Mouse (Mus musculus) heart, adult 8-10 months (tissue): ENCODE data around the gene Ubqln1. TPM values are rescaled to one million over a fixed set of nuclear protein-coding genes. Genes with fewer than 3 reads are reported as not detected.
A peak's percentile ranks its signal among the peaks of the same experiment; 100 is the strongest.

ENCODE experiments used
- DNase-seq: peaks from one replicate; pipeline ENCODE4 v3.0.0; 2022; ENCODE audit warnings: low spot score
- total RNA-seq, 4 experiments: library from RNA; stranded (reverse); gene quantifications; 2 replicates each; pipeline ENCODE4 v1.2.4; 2022

The Ubqln1 gene
- total RNA-seq, 4 experiments from 2014 or later, result 46.8 to 51.6 (median 48.3) TPM

- no peak for DNase-seq
Observed at GRCm38 (mm10) chr13:58201343-58201742, 14.1 kb downstream of the Ubqln1 start.

GRCm38 (mm10) chr13:58197981-58198640, 17.3 kb downstream of the Ubqln1 start:
- no peak for DNase-seq

- DNase-seq, result no peak
Observed at GRCm38 (mm10) chr13:58197211-58197610, 18.2 kb downstream of the Ubqln1 start.

- DNase-seq, result no peak
Observed at GRCm38 (mm10) chr13:58194908-58195307, 20.5 kb downstream of the Ubqln1 start.

- DNase-seq, result no peak
Observed at GRCm38 (mm10) chr13:58193221-58193620, 22.2 kb downstream of the Ubqln1 start.

GRCm38 (mm10) chr13:58192146-58192545, 23.3 kb downstream of the Ubqln1 start:
- DNase-seq, result no peak

GRCm38 (mm10) chr13:58191516-58191915, 23.9 kb downstream of the Ubqln1 start:
- no peak for DNase-seq

- no peak for DNase-seq
Observed at GRCm38 (mm10) chr13:58189473-58189872, 26.0 kb downstream of the Ubqln1 start.

GRCm38 (mm10) chr13:58188412-58188811, 27.0 kb downstream of the Ubqln1 start:
- peak; percentile 71 for DNase-seq

GRCm38 (mm10) chr13:58187751-58188150, 27.7 kb downstream of the Ubqln1 start:
- DNase-seq, result no peak

GRCm38 (mm10) chr13:58186281-58186680, 29.2 kb downstream of the Ubqln1 start:
- no peak for DNase-seq

GRCm38 (mm10) chr13:58184111-58184510, 31.3 kb downstream of the Ubqln1 start:
- DNase-seq, result no peak

GRCm38 (mm10) chr13:58181607-58182551, 33.6 kb downstream of the Ubqln1 start:
- DNase-seq, result no peak

- DNase-seq, result peak; percentile 100
Observed at GRCm38 (mm10) chr13:58177511-58178208, 37.8 kb downstream of the Ubqln1 start.

GRCm38 (mm10) chr13:58176105-58176504, 39.3 kb downstream of the Ubqln1 start:
- no peak for DNase-seq

GRCm38 (mm10) chr13:58168119-58168518, 47.3 kb downstream of the Ubqln1 start:
- no peak for DNase-seq

GRCm38 (mm10) chr13:58163343-58163742, 52.1 kb downstream of the Ubqln1 start:
- no peak for DNase-seq

GRCm38 (mm10) chr13:58160761-58161160, 54.7 kb downstream of the Ubqln1 start:
- DNase-seq, result no peak

GRCm38 (mm10) chr13:58158099-58158912, 57.1 kb downstream of the Ubqln1 start:
- DNase-seq, result peak; percentile 84

GRCm38 (mm10) chr13:58157447-58158098, 57.9 kb downstream of the Ubqln1 start, which contains the start of gene Idnk:
Gene Idnk (plus strand): TSS chr13:58157649.
- DNase-seq, result peak; percentile 89

- peak; percentile 5 for DNase-seq
Observed at GRCm38 (mm10) chr13:58157036-58157435, 58.4 kb downstream of the Ubqln1 start.
